Mouse (Mus musculus): Measurements from ENCODE around the gene Olfr1512.
"Not testable (repeated sequence)": the region's sequence is repeated elsewhere in the genome, so short reads cannot be mapped to it uniquely, and the experiment has no call there.

Gene Olfr1512

DNA sequence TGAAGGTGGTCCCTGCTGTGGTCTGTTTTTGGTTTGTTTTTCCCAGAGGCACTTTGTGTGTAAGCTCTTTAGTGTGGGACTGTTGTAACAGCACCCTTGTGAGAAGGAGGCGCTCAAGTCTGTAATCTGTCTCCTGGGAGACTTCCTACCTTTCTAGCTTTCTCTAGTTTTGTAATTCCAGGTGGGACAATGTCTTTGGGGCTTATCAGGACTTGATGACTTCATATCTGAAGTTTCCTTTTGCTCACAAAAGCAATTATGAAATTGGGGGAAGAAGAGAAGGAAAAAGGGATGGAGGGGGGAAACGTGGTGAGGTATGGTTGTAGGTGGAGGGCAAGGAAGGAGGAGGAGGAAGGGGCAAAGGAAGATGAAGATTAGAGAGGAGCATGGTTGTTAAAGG lies at the start of gene Olfr1512:
Olfr1512 (minus strand) TSS at position 101 of the 400 bp plus-strand sequence.
- no peak for DNase-seq (ENCODE audit: low read depth)

DNA sequence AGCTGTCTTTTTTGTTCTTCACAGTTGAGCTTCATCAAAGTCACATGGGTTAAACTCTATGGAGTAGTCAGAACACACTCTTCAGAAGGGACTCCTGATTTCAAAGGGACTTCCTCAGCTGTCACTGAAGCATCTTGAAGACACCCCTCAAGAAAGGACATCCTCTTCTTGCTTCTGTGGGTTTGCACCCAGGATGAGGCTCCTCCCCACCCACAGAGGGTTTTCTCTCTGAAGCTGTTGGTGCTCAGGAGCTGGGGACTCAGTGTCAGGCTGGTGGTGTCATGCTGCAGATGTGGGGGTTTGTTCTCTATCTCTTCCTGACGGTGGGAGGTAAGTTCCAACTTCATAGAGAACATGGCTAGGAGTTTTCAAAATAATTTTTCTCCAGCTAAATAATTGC lies 48.7 kb upstream of the Olfr1512 start:
- no peak for DNase-seq (ENCODE audit: low read depth)

DNA sequence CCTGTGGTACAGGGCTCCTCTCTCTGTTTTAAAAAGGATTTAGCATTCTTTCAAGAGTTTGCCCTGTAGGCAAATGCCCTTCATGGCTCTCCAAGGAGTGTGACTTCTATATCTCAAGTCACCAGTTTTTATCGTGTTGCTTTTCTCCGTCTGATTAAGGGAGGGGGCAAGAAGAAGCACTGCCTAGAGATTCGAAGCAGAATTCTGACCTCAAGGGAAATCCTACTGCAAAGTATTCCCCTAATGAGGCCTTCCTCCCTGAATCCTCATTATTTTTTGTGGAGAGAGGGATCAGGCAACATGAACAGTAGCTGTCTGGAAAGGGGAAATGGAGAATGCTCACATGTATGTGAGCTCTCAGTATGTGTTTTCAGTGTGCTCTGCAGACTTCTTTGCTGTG lies 35.3 kb upstream of the Olfr1512 start, which contains the start of gene Olfr1510:
Olfr1510 (minus strand) TSS at position 101 of the 400 bp plus-strand sequence.
- DNase-seq (ENCODE audit: low read depth), result no peak

DNA sequence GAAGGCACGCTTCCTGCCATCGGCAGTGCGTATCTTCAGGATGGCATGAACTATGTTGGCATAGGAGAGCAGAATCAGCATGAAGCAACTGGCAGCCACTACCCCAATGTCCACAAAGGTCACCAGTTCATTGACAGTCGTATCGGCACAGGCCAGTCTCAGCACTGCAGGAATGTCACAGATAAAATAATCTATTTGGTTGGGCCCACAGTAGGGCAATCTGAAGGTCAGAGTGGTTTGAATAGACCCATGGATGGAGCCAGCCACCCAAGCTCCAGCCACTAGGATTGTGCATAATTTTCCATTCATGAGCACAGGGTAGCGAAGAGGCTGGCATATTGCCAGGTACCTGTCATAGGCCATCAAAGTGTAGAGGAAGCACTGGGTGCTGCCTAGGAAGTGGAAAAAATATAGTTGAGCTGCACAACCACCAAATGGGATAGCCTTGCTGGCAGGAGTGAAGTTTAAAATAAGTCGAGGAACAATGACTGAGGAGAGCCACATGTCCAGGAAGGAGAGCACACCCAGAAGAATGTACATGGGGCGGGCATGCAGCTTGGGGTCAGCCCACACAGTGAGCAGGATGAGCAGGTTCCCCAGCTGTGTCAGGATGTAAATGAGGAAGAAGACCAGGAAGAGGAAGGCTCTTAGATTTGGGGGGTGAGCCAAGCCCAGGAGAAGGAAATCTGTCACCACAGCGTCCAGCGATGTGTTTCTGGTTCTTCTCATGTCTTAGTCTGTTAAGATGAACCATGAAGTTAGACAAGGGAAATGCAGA lies 31.4 kb upstream of the Olfr1512 start:
- not testable (repeated sequence) for DNase-seq (ENCODE audit: low read depth)

- DNase-seq (ENCODE audit: low read depth), result no peak
Observed at GRCm38 (mm10) chr14:52397279-52397678, 18.3 kb upstream of the Olfr1512 start, which contains the start of gene Olfr1511. Gene Olfr1511, minus strand, starts transcription at chr14:52397379.

DNA sequence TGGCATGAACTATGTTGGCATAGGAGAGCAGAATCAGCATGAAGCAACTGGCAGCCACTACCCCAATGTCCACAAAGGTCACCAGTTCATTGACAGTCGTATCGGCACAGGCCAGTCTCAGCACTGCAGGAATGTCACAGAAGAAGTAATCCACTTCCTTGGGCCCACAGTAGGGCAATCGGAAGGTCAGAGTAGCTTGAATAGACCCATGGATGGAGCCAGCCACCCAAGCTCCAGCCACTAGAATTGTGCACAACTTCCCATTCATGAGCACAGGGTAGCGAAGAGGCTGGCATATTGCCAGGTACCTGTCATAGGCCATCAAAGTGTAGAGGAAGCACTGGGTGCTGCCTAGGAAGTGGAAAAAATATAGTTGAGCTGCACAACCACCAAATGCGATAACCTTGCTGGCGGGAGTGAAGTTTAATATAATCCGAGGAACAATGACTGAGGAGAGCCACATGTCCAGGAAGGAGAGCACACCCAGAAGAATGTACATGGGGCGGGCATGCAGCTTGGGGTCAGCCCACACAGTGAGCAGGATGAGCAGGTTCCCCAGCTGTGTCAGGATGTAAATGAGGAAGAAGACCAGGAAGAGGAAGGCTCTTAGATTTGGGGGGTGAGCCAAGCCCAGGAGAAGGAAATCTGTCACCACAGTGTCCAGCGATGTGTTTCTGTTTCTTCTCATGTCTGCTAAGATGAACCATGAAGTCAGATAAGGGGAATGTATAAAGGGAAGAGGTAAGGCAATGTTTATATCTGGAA lies 11.3 kb upstream of the Olfr1512 start:
- not testable (repeated sequence) for DNase-seq (ENCODE audit: low read depth)

DNA sequence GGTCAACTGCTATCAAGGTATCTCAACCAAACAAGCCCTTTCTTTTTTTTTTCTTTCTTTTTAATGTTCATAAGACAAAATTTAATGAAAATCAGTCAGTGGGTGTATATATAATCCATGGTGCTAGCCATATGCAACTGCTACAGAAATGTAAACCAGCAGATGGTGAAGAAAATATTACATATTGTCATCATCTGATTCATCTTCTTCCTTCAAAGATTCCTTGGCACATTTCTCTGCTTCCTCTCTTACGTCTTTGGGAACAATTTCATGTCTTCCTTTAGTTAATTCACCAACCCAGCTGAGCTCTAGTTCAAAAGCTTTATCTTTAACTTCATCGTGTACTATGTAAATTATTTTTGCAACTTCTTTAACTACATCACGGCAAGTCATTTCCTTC lies 10.2 kb downstream of the Olfr1512 start:
- no peak for DNase-seq (ENCODE audit: low read depth)

DNA sequence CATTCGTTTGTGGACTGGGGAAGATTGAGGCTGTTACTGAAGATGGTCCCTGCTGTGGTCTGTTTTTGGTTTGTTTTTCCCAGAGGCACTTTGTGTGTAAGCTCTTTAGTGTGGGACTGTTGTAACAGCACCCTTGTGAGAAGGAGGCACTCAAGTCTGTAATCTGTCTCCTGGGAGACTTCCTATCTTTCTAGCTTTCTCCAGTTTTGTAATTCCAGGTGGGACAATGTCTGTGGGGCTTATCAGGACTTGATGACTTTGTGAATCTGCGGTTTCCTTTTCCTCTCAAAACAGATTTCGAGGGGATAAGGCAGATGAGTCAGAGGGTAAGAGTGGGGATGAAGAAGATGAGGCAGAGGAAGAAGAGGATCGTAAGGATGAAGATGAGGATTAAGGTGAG lies 22.7 kb downstream of the Olfr1512 start, which contains the start of gene Olfr1513:
Olfr1513 (minus strand) TSS at position 101 of the 400 bp plus-strand sequence.
- no peak for DNase-seq (ENCODE audit: low read depth)

GRCm38 (mm10) chr14:52339512-52339852 lies 39.5 kb downstream of the Olfr1512 start:
- DNase-seq (ENCODE audit: low read depth), result no peak

- DNase-seq (ENCODE audit: low read depth), result peak; percentile 57
Observed at GRCm38 (mm10) chr14:52338751-52339511, 40.0 kb downstream of the Olfr1512 start.

DNA sequence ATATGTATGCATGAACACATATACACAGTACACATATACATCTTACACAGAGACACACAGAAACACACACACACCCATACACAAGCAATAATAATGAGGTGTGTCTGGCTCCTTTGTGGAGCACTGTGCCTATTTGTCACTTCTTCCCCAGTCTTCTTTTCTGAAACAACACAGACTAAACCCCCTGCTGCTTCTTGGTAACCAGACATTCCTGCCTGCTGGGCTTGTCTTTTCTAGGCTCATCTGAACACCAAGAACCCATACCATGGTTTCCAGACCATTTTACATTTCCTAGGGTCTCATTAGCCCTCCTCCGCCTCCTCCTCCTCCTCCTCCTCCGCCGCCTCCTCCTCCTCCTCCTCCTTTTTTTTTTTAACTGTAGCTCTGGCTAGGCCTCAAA lies 46.8 kb downstream of the Olfr1512 start:
- no peak for DNase-seq (ENCODE audit: low read depth)

DNA sequence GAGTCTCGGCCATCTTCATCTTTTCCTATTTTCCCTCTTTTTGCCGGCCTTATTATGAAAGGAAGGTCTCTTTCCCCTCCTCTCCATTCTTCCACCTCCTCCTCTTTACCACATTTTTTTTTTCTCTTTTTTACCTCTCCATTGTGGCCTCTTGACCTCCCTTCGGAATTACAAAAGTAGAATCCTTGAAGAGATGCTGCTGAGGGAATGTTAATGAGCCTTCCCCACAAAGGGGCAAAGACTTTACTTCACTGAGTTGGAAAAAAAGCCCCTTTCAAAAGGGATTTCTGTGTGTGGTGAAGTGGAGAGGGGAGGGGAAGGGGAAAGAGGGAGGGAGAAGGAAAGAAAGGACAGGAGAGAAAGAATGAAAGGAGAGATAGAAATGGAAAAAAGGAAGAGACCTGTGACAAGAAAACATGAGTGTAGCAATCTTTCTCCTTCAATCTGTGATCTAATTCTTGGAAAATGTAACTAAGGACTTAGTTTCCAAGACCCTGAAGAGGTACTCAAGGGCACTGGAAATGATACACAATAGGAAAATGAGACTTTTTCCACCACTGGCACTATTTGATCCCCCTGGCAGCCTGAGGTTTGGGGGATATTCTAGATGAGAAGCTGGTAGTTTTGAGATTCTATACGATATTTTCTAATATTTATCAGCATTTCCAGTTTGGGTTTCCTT lies 47.8 kb downstream of the Olfr1512 start:
- no peak for DNase-seq (ENCODE audit: low read depth)

DNA sequence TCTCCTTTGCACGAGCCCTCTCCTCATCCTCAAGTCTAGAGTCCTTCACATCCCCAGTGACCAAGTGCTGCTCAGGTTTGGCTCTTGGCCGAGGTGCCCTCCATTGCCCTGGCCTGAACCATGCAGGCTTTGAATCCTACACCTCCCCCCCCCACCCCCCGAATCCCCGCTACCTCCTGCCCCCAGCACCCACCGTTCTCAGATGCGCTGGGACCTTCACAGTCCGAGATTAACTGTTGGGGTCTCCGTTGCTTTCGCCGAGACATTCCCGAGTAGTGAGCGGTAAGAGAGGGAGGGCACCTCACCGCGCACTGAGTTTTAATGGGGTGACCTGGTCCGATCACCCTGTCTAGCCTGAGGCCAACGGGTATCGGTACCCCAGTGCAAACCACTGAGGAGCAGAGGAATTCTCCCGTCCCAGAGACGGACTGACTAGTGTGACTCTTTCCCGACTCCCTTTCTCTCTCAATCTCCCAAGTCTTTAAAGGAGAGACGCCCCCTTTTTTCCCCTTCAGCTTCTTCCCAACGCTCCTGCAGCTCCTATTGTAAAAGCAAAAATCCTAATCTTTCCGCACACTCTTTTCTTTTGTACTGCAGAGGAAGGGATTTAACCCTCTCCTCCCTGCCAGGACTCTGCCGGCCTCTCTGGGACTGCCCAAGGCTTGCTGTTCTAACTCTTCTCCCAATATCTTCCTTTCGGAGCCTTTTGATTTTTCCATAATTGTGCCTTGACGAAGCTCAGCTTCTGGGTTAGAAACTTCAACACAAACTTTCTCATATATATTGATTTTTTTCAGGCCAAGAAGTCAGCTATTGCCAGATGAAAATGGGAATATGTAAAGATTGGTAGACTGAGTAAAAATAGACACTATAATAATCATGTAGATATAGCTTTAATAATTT lies 50.8 kb downstream of the Olfr1512 start, which contains the start of gene Sall2:
Sall2 (minus strand) TSS at position 853 of the 903 bp plus-strand sequence.
- no peak for DNase-seq (ENCODE audit: low read depth)

GRCm38 (mm10) chr14:52327375-52327901 lies 51.5 kb downstream of the Olfr1512 start:
- DNase-seq (ENCODE audit: low read depth), result no peak

DNA sequence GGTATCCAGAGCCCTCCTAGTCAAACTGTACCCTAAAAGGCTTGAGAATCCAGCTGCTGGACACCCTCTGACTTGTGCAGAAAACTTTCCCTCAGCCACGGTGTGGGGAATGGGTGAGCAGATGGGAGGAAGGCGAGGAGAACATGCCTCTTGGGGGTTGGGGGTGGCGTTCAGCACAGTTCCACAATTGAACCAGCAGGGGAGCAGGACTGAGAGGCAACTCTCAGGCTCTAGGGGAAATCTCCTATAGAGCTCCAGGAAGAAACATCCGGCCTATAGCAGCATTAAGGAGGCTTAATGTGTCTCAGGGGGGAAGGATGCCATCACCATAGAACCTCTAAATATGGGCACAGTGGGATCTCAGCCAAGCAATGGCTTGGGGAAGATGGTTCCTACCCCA lies 53.1 kb downstream of the Olfr1512 start:
- DNase-seq (ENCODE audit: low read depth), result no peak

Measured in c-Kit-positive CD71-positive TER-119-negative erythroid progenitor cells, embryonic 14.5 days (primary cell).